Mouse (Mus musculus): ENCODE measurements around the gene Cybrd1. TPM values are rescaled to one million over a fixed set of nuclear protein-coding genes. Genes with fewer than 3 reads are reported as not detected.

The Cybrd1 gene
- polyA plus RNA-seq, 2 experiments, result 0.38 to 0.90 TPM

DNA sequence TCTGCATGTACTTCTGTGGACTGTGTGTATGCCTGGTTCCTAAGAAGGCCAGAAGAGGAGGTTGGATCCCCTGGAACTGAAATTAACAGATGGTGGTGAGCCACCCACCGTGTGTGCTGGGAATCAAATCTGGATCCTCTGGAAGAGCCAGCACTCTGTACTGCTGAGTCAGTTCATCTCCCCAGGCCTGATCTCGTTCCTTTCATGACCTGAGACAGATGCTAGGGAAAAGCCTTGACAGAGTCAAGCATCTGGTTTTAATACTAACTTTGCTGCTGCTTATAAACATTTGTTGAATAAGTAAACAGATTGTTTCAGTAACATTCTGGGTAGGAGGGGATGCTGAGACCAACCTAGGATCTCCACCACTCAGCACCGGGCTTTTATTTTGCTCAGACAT, 9.2 kb upstream of the Cybrd1 start:
- H3K36me3 ChIP-seq (replicated peaks; ENCODE audit: control insufficient read depth, insufficient read depth, low read depth), result no peaks in the 10 kb centered on the region
- TF ChIP-seq EP300 (IDR thresholded peaks at IDR 0.05; ENCODE audit: low read depth) (no peak), CTCF (IDR thresholded peaks at IDR 0.05; ENCODE audit: low read depth) (no peak)
- no peaks in the 10 kb centered on the region for H3K27me3 ChIP-seq (ENCODE audit: control insufficient read depth, insufficient read depth, low read length)
- H3K27ac ChIP-seq, result no peak overlapping the region
- WGBS (ENCODE audit: insufficient replicate concordance), result 70% methylated on average over 3 of the region's 3 CpGs
- no peak overlapping the region for H3K4me3 ChIP-seq (ENCODE audit: insufficient read depth in 1 of 2, low read depth in 2 of 2, low read length in 2 of 2)
- no peak overlapping the region for H3K9ac ChIP-seq (replicated peaks)
- H3K9me3 ChIP-seq (ENCODE audit: control insufficient read depth, low read length), result no peaks in the 10 kb centered on the region
- no peaks in the 10 kb centered on the region for H3K4me1 ChIP-seq (replicated peaks; ENCODE audit: control insufficient read depth in 2 of 2, insufficient read depth in 2 of 2, low read length in 1 of 2)
- H3K4me2 ChIP-seq (ENCODE audit: low read depth), result no peak overlapping the region
- ATAC-seq (ENCODE audit: insufficient read depth) (no peak), DNase-seq (ENCODE audit: low read depth in 3 of 3, low spot score in 3 of 3) (no peak)

DNA sequence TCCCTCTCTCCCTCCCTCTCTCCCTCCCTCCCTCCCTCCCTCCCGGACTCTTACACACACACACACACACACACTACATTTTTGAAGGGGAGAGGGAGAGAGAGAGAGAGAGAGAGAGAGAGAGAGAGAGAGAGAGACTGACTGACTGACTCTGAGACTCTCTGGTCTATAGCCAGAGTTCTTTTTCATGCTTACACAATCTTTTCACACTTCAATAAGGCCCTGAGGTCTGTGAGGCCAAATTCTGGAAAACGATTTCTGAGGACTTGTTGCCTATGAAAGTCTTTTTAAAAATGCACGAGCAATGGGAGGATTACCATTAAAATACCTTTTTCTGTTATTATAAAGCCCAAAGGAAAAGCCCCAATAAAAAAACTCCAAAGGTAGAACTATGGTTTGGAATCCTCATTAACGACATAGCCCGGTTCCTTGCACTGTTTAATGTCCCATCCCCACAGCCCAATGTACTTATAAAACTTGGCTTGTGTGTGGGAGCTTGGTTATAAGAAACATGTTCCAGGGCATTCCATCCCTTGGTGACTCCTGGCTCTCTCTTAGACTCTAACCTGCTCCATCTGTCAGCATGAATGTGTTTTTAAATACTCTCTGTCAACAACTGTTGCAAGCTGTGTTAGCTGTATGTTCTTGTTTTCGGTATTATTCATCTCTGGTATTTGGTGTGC, 4.1 kb upstream of the Cybrd1 start:
- Histone ChIP-seq H3K4me1 (replicated peaks; ENCODE audit: control insufficient read depth in 2 of 2, insufficient read depth in 2 of 2, low read length in 1 of 2) (no peaks in the 10 kb centered on the region), H3K36me3 (replicated peaks; ENCODE audit: control insufficient read depth, insufficient read depth, low read depth) (no peaks in the 10 kb centered on the region), H3K4me3 (ENCODE audit: insufficient read depth in 1 of 2, low read depth in 2 of 2, low read length in 2 of 2) (no peak overlapping the region), H3K9me3 (ENCODE audit: control insufficient read depth, low read length) (peaks cover 2% of the 10 kb centered on the region; the same call in 1 of the 2 replicates), H3K4me2 (ENCODE audit: low read depth) (no peak overlapping the region), H3K27me3 (ENCODE audit: control insufficient read depth, insufficient read depth, low read length) (peaks cover 14% of the 10 kb centered on the region), H3K9ac (replicated peaks) (no peak overlapping the region), H3K27ac (no peak overlapping the region)
- no peak for TF ChIP-seq CTCF (IDR thresholded peaks at IDR 0.05; ENCODE audit: low read depth)
- no peak for TF ChIP-seq EP300 (IDR thresholded peaks at IDR 0.05; ENCODE audit: low read depth)
- no peak for DNase-seq (ENCODE audit: low read depth in 3 of 3, low spot score in 3 of 3)
- 62% methylated on average over 6 of the region's 6 CpGs for WGBS (ENCODE audit: insufficient replicate concordance)
- ATAC-seq (ENCODE audit: insufficient read depth), result no peak

DNA sequence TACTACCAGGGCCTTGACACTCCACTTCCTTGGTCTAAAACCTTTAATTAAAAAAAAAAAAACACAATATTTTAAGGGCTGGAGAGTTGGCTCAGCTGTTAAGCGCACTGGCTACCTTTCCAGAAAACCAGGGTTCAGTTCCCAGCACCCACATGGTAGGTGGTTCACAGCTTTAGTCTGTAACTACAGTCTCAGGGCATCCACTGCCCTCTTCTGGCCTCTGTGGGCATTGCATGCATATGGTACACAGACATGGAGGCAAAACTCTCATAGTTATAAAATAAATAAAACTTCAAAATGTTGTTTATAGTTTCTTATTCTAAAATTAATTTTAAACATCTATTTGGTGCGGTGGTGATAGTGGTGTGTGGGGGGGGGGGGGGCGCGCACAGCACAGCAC, 1.6 kb upstream of the Cybrd1 start:
- Histone ChIP-seq H3K9me3 (ENCODE audit: control insufficient read depth, low read length) (peaks cover 2% of the 10 kb centered on the region; the same call in 1 of the 2 replicates), H3K36me3 (replicated peaks; ENCODE audit: control insufficient read depth, insufficient read depth, low read depth) (no peaks in the 10 kb centered on the region), H3K4me2 (ENCODE audit: low read depth) (no peak overlapping the region), H3K27ac (no peak overlapping the region), H3K4me1 (replicated peaks; ENCODE audit: control insufficient read depth in 2 of 2, insufficient read depth in 2 of 2, low read length in 1 of 2) (no peaks in the 10 kb centered on the region), H3K9ac (replicated peaks) (no peak overlapping the region), H3K4me3 (ENCODE audit: insufficient read depth in 1 of 2, low read depth in 2 of 2, low read length in 2 of 2) (no peak overlapping the region), H3K27me3 (ENCODE audit: control insufficient read depth, insufficient read depth, low read length) (peaks cover 27% of the 10 kb centered on the region)
- ATAC-seq (ENCODE audit: insufficient read depth) (no peak), DNase-seq (ENCODE audit: low read depth in 3 of 3, low spot score in 3 of 3) (no peak)
- no peak for TF ChIP-seq EP300 (IDR thresholded peaks at IDR 0.05; ENCODE audit: low read depth)
- TF ChIP-seq CTCF (IDR thresholded peaks at IDR 0.05; ENCODE audit: low read depth), result peak; percentile 70
- WGBS (ENCODE audit: insufficient replicate concordance), result 76% methylated on average over 4 of the region's 4 CpGs

DNA sequence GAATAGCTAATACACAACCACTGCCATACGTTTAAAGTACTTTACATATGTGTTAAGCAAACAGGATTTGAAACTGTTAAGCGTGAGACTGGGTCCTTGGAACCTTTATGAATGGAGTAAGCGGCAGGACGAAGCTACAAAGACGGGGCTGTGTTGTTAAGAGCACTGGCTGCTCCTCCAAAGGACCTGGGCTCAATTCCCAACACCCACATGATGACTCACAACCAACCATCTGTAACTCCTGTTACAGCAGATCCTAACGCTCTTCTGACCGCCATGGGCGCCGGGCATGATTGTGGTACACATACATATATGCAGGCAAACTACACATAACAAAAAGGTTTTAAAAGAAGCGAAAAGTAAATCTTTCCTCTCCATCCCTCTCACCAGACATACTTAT, 3.1 kb downstream of the Cybrd1 start:
- Histone ChIP-seq H3K4me2 (ENCODE audit: low read depth) (no peak overlapping the region), H3K36me3 (replicated peaks; ENCODE audit: control insufficient read depth, insufficient read depth, low read depth) (no peaks in the 10 kb centered on the region), H3K27me3 (ENCODE audit: control insufficient read depth, insufficient read depth, low read length) (peaks cover 27% of the 10 kb centered on the region), H3K4me3 (ENCODE audit: insufficient read depth in 1 of 2, low read depth in 2 of 2, low read length in 2 of 2) (no peak overlapping the region), H3K9me3 (ENCODE audit: control insufficient read depth, low read length) (peaks cover 2% of the 10 kb centered on the region; the same call in 1 of the 2 replicates), H3K9ac (replicated peaks) (no peak overlapping the region), H3K4me1 (replicated peaks; ENCODE audit: control insufficient read depth in 2 of 2, insufficient read depth in 2 of 2, low read length in 1 of 2) (no peaks in the 10 kb centered on the region; a peak in 1 of 4 replicates), H3K27ac (no peak overlapping the region)
- no peak for ATAC-seq (ENCODE audit: insufficient read depth)
- TF ChIP-seq CTCF (IDR thresholded peaks at IDR 0.05; ENCODE audit: low read depth) (no peak), EP300 (IDR thresholded peaks at IDR 0.05; ENCODE audit: low read depth) (no peak)
- WGBS (ENCODE audit: insufficient replicate concordance), result 71% methylated on average over 10 of the region's 10 CpGs
- DNase-seq (ENCODE audit: low read depth in 3 of 3, low spot score in 3 of 3), result no peak

DNA sequence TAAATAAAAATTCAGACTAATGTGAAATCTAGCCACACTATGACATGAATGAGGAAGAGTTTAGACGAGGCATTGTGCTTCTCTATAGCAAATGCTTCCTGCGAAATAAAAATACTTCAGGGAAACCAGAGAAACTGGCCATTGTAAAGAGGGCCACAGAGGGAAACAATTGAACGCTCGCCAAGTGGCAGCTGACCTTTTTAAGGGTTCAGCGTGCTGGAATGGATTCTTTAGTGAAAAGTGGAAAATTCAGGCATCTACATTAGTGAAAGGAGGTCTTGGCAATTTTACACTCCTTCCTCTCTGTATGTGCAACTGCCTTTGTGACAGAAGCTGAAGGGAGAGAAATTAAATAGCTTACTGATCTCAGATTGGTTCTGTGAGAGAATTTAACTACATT, 3.7 kb downstream of the Cybrd1 start:
- Histone ChIP-seq H3K27me3 (ENCODE audit: control insufficient read depth, insufficient read depth, low read length) (peaks cover 27% of the 10 kb centered on the region), H3K4me1 (replicated peaks; ENCODE audit: control insufficient read depth in 2 of 2, insufficient read depth in 2 of 2, low read length in 1 of 2) (no peaks in the 10 kb centered on the region; a peak in 1 of 4 replicates), H3K9me3 (ENCODE audit: control insufficient read depth, low read length) (no peaks in the 10 kb centered on the region), H3K4me3 (ENCODE audit: insufficient read depth in 1 of 2, low read depth in 2 of 2, low read length in 2 of 2) (no peak overlapping the region), H3K4me2 (ENCODE audit: low read depth) (no peak overlapping the region), H3K36me3 (replicated peaks; ENCODE audit: control insufficient read depth, insufficient read depth, low read depth) (no peaks in the 10 kb centered on the region), H3K27ac (no peak overlapping the region), H3K9ac (replicated peaks) (no peak overlapping the region)
- no peak for ATAC-seq (ENCODE audit: insufficient read depth)
- no peak for TF ChIP-seq CTCF (IDR thresholded peaks at IDR 0.05; ENCODE audit: low read depth)
- TF ChIP-seq EP300 (IDR thresholded peaks at IDR 0.05; ENCODE audit: low read depth), result no peak
- WGBS (ENCODE audit: insufficient replicate concordance), result 41% methylated on average over 5 of the region's 5 CpGs
- no peak for DNase-seq (ENCODE audit: low read depth in 3 of 3, low spot score in 3 of 3)

All from liver, embryonic 14.5 days (tissue).